Mouse (Mus musculus) spleen, postnatal 10 days (tissue): ENCODE measurements around the gene Myo16.

ENCODE experiments used
- DNase-seq, 2 experiments: peaks; one replicate each; pipeline ENCODE4 v3.0.0; 2021 to 2022; ENCODE audit warnings: low spot score in 2 of 2

The Myo16 gene

GRCm38 (mm10) chr8:10153611-10154438 lies at the start of gene Myo16:
Gene Myo16, plus strand, starts transcription at chr8:10153911.
- DNase-seq, result no peak

- no peak for DNase-seq
Measured at GRCm38 (mm10) chr8:10108516-10109271, 45.0 kb upstream of the Myo16 start.

GRCm38 (mm10) chr8:10122749-10123148 lies 31.0 kb upstream of the Myo16 start:
- no peak for DNase-seq

- DNase-seq, result no peak
Measured at GRCm38 (mm10) chr8:10123412-10123811, 30.3 kb upstream of the Myo16 start.

- DNase-seq, result no peak
Measured at GRCm38 (mm10) chr8:10125684-10126083, 28.0 kb upstream of the Myo16 start.

- no peak for DNase-seq
Measured at GRCm38 (mm10) chr8:10130513-10131414, 22.9 kb upstream of the Myo16 start.

- DNase-seq, result no peak
Measured at GRCm38 (mm10) chr8:10139536-10139935, 14.2 kb upstream of the Myo16 start.

GRCm38 (mm10) chr8:10143961-10144360 lies 9.8 kb upstream of the Myo16 start:
- DNase-seq, result no peak

GRCm38 (mm10) chr8:10151692-10152247 lies 1.9 kb upstream of the Myo16 start:
- DNase-seq, result no peak

- no peak for DNase-seq
Measured at GRCm38 (mm10) chr8:10154439-10154745, 681 bp downstream of the Myo16 start.

GRCm38 (mm10) chr8:10155075-10155474 lies 1.4 kb downstream of the Myo16 start:
- DNase-seq, result no peak

GRCm38 (mm10) chr8:10161106-10161505 lies 7.4 kb downstream of the Myo16 start:
- DNase-seq, result no peak

- DNase-seq, result no peak
Measured at GRCm38 (mm10) chr8:10164959-10165358, 11.2 kb downstream of the Myo16 start.

- no peak for DNase-seq
Measured at GRCm38 (mm10) chr8:10168326-10168725, 14.6 kb downstream of the Myo16 start.

GRCm38 (mm10) chr8:10169894-10170293 lies 16.2 kb downstream of the Myo16 start:
- no peak for DNase-seq

- DNase-seq, result no peak
Measured at GRCm38 (mm10) chr8:10171321-10171720, 17.6 kb downstream of the Myo16 start.

GRCm38 (mm10) chr8:10172278-10172677 lies 18.6 kb downstream of the Myo16 start:
- DNase-seq, result no peak

- DNase-seq, result no peak
Measured at GRCm38 (mm10) chr8:10173033-10173747, 19.5 kb downstream of the Myo16 start.

- no peak for DNase-seq
Measured at GRCm38 (mm10) chr8:10174201-10174840, 20.6 kb downstream of the Myo16 start.

- no peak for DNase-seq
Measured at GRCm38 (mm10) chr8:10174841-10175680, 21.4 kb downstream of the Myo16 start.
